Mouse (Mus musculus) C2C12 (cell line): ENCODE measurements at regions not wholly inside any gene's neighbourhood (a gene's known extent, or its start where the extent isn't known, plus 50 kb on each side); places are given as distances from the start of the nearest gene placed in this dataset.

Source experiments
- CEBPB ChIP-seq: IDR thresholded peaks from one replicate; pipeline ENCODE4 v1.6.1; 2011; ENCODE audit warnings: low read depth, mild to moderate bottlenecking, control low read depth, moderate library complexity
- CTCF ChIP-seq: IDR thresholded peaks from one replicate; pipeline ENCODE4 v1.5.1; 2011; ENCODE audit not compliant: control insufficient read depth, insufficient read depth, insufficient read length
- MYOG ChIP-seq: IDR thresholded peaks from one replicate; pipeline ENCODE4 v1.6.1; 2011; ENCODE audit not compliant: control insufficient read depth, insufficient read length; ENCODE audit errors: extremely low read depth
- USF1 ChIP-seq: IDR thresholded peaks from one replicate; pipeline ENCODE4 v1.6.1; 2011; ENCODE audit warnings: low read depth, mild to moderate bottlenecking, control low read depth, moderate library complexity

GRCm38 (mm10) chr3:35060042-35060441 lies 409.8 kb downstream of the Sox2 start:
- TF ChIP-seq CTCF = no peak
- TF ChIP-seq CEBPB = no peak
- no peak for TF ChIP-seq USF1
- no peak for TF ChIP-seq MYOG
